Mouse (Mus musculus) bone marrow macrophage, adult 2 months (primary cell): ENCODE results near the gene Anxa5.

Experiments
- CTCF ChIP-seq: IDR thresholded peaks from 2 replicates; pipeline ENCODE4 v1.5.1; 2012; ENCODE audit warnings: low read depth, mild to moderate bottlenecking, low read length, moderate library complexity
- POLR2A ChIP-seq: IDR thresholded peaks from 2 replicates; pipeline ENCODE4 v1.6.1; 2012; ENCODE audit warnings: mild to moderate bottlenecking, low read depth, low read length, borderline replicate concordance

- TF ChIP-seq CTCF (no peak), POLR2A (no peak)
Observed at GRCm38 (mm10) chr3:36486176-36486575, 10.5 kb upstream of the Anxa5 start.
